Mouse (Mus musculus): ENCODE results near the gene Casp1. TPM values are rescaled to one million over a fixed set of nuclear protein-coding genes. Genes with fewer than 3 reads are reported as not detected.

Gene Casp1
- total RNA-seq, 1 experiment from 2014 or later: 51.6 TPM

DNA sequence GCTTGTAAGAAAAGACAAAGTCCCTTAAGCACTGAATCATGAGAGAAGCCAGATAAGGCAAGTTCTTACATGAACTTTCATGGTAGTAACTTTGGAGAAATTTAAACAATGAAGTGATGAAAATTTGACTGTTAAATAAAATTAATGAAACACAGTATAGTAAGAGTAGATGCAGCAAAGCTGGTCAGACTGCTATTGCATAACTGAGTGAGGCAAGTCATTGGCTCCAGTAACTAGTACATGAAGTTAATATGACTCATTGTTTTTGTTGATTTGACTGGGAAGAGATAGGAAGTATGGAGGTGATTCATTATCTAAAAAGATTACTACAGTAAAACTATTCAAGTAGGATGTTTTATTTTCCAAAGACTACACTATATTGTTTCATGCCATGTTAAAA is 58.5 kb downstream of the Casp1 start:
- ATAC-seq (replicated peaks; ENCODE audit: low read depth, poor library complexity, severe bottlenecking): no peak

Other genes starting within 250 kb of the Casp1 start
- 23.2 and 25.3 TPM in 2 replicates for gene Casp4, start 10.3 kb downstream of the Casp1 start, total RNA-seq (2017)
- 3.0 and 11.7 TPM in 2 replicates for gene Casp12, start 46.9 kb downstream of the Casp1 start, total RNA-seq (2017)